Mouse (Mus musculus) limb, embryonic 11.5 days (tissue): Measurements from ENCODE around the gene Atp5e. TPM values are rescaled to one million over a fixed set of nuclear protein-coding genes. Genes with fewer than 3 reads are reported as not detected.

Experiments used
- ATAC-seq: fragments of 200-750 bp; cut with Nextera tagmentation; 2 replicates; pipeline ENCODE4 v1.8.0; 2017; ENCODE audit warnings: low read depth; ENCODE audit not compliant: insufficient number of reproducible peaks, low FRiP score, low TSS enrichment
- DNase-seq: peaks from one replicate; pipeline ENCODE4 v3.0.0-alpha.2; 2015; ENCODE audit warnings: low spot score
- H3K27ac ChIP-seq: fragments of 300-500 bp; sonication (generic); replicated peaks from 2 replicates; pipeline ENCODE4 v1.5.1; 2014; ENCODE audit warnings: low read depth, mild to moderate bottlenecking, low read length
- H3K27me3 ChIP-seq: fragments of 300-500 bp; sonication (generic); 2 replicates; pipeline ENCODE4 v1.6.1; 2014; ENCODE audit warnings: mild to moderate bottlenecking, low read length, mixed read lengths; ENCODE audit not compliant: control insufficient read depth, insufficient read depth
- H3K36me3 ChIP-seq: fragments of 300-500 bp; sonication (generic); 2 replicates; pipeline ENCODE4 v1.6.1; 2014; ENCODE audit warnings: mild to moderate bottlenecking, low read length, moderate library complexity, mixed read lengths; ENCODE audit not compliant: control insufficient read depth, insufficient read depth
- H3K4me1 ChIP-seq: fragments of 300-500 bp; sonication (generic); 2 replicates; pipeline ENCODE4 v1.6.1; 2014; ENCODE audit warnings: low read length, mixed read lengths; ENCODE audit not compliant: control insufficient read depth, insufficient read depth
- H3K4me2 ChIP-seq: fragments of 300-500 bp; sonication (generic); 2 replicates; pipeline ENCODE4 v1.6.1; 2014; ENCODE audit warnings: low read depth, mild to moderate bottlenecking, moderate library complexity; ENCODE audit not compliant: severe bottlenecking
- H3K4me3 ChIP-seq: fragments of 300-500 bp; sonication (generic); 2 replicates; pipeline ENCODE4 v1.5.1; 2014; ENCODE audit warnings: low read depth, low read length
- H3K9ac ChIP-seq: fragments of 300-500 bp; sonication (generic); 2 replicates; pipeline ENCODE4 v1.6.1; 2014; ENCODE audit warnings: mild to moderate bottlenecking, low read length
- H3K9me3 ChIP-seq: fragments of 300-500 bp; sonication (generic); 2 replicates; pipeline ENCODE4 v1.6.1; 2016; ENCODE audit warnings: low read length; ENCODE audit not compliant: control insufficient read depth
- WGBS: fragments of 180-500 bp; shearing (Covaris S2); extraction: QIAGEN DNeasy Blood & Tissue Kit; methylation state at CpG from one replicate; pipeline ENCODE4 v1.1.7; 2014; 5-methylcytosine and 5-hydroxymethylcytosine counted together
- polyA plus RNA-seq: library from polyadenylated mRNA; unstranded; fragments of >200 nt; fragmentation: Nextera tagmentation; extraction: Ambion mirVana; gene quantifications from 2 replicates; pipeline ENCODE4 v1.2.1, GENCODE M21; 2014

Gene Atp5e
- polyA plus RNA-seq, 1 experiment from 2014 or later, result 731 TPM

GRCm38 (mm10) chr2:174443046-174443445, 20.9 kb downstream of the Atp5e start:
- DNase-seq, result no peak
- H3K4me2 ChIP-seq, result no peak overlapping the region
- 71% methylated on average over 2 of the region's 2 CpGs for WGBS
- no peaks in the 10 kb centered on the region for H3K36me3 ChIP-seq
- no peak overlapping the region for H3K9ac ChIP-seq
- H3K4me1 ChIP-seq, result peaks cover 4% of the 10 kb centered on the region
- no peak overlapping the region for H3K27ac ChIP-seq
- H3K9me3 ChIP-seq, result no peaks in the 10 kb centered on the region
- no peaks in the 10 kb centered on the region for H3K27me3 ChIP-seq
- ATAC-seq, result no peak
- H3K4me3 ChIP-seq, result no peak overlapping the region

GRCm38 (mm10) chr2:174442460-174442859, 21.4 kb downstream of the Atp5e start:
- no peak for DNase-seq

GRCm38 (mm10) chr2:174441898-174442297, 22.0 kb downstream of the Atp5e start:
- H3K27ac ChIP-seq, result no peak overlapping the region
- no peaks in the 10 kb centered on the region for H3K27me3 ChIP-seq
- no peak overlapping the region for H3K4me3 ChIP-seq
- 82% methylated on average over 4 of the region's 4 CpGs for WGBS
- no peaks in the 10 kb centered on the region for H3K36me3 ChIP-seq
- ATAC-seq (no peak), DNase-seq (no peak)
- H3K9me3 ChIP-seq, result no peaks in the 10 kb centered on the region
- no peak overlapping the region for H3K4me2 ChIP-seq
- H3K9ac ChIP-seq, result no peak overlapping the region
- H3K4me1 ChIP-seq, result peaks cover 8% of the 10 kb centered on the region

More at GRCm38 (mm10) chr2:174442460-174442859, 21.4 kb downstream of the Atp5e start:
- Histone ChIP-seq H3K9me3 (no peaks in the 10 kb centered on the region), H3K36me3 (no peaks in the 10 kb centered on the region), H3K27me3 (no peaks in the 10 kb centered on the region), H3K4me2 (no peak overlapping the region), H3K4me1 (peaks cover 8% of the 10 kb centered on the region), H3K27ac (no peak overlapping the region), H3K9ac (no peak overlapping the region), H3K4me3 (no peak overlapping the region)
- no peak for ATAC-seq
- WGBS, result 69% methylated on average over 9 of the region's 9 CpGs

- no peak overlapping the region for H3K27ac ChIP-seq
- WGBS, result 81% methylated on average over 9 of the region's 9 CpGs
These were observed 23.9 kb downstream of the Atp5e start for GRCm38 (mm10) chr2:174439961-174440360.

GRCm38 (mm10) chr2:174439450-174439838, 24.5 kb downstream of the Atp5e start:
- WGBS, result 66% methylated on average over 5 of the region's 5 CpGs
- ATAC-seq (no peak), DNase-seq (no peak)
- H3K36me3 ChIP-seq, result no peaks in the 10 kb centered on the region
- H3K4me3 ChIP-seq, result no peak overlapping the region
- H3K9me3 ChIP-seq, result no peaks in the 10 kb centered on the region
- H3K27me3 ChIP-seq, result no peaks in the 10 kb centered on the region
- H3K9ac ChIP-seq, result no peak overlapping the region; the same call in 1 of the 2 replicates
- H3K4me1 ChIP-seq, result peaks cover 8% of the 10 kb centered on the region
- H3K27ac ChIP-seq, result no peak overlapping the region
- peak overlapping the region; percentile 54 for H3K4me2 ChIP-seq

More at GRCm38 (mm10) chr2:174439961-174440360, 23.9 kb downstream of the Atp5e start:
- no peaks in the 10 kb centered on the region for H3K9me3 ChIP-seq
- no peaks in the 10 kb centered on the region for H3K36me3 ChIP-seq
- H3K4me1 ChIP-seq, result peaks cover 8% of the 10 kb centered on the region
- no peak overlapping the region for H3K4me2 ChIP-seq
- ATAC-seq (no peak), DNase-seq (no peak)
- H3K4me3 ChIP-seq, result no peak overlapping the region
- no peaks in the 10 kb centered on the region for H3K27me3 ChIP-seq
- no peak overlapping the region for H3K9ac ChIP-seq

GRCm38 (mm10) chr2:174438737-174439449, 25.0 kb downstream of the Atp5e start, which contains the start of gene Ctsz:
Ctsz (minus strand) TSS chr2:174439039.
- peak; percentile 72 for ATAC-seq
- Histone ChIP-seq H3K27ac (no peak within 1 kb of the TSS), H3K4me2 (peak within 1 kb of the TSS; percentile 54), H3K9me3 (no peaks in the 10 kb centered on the region), H3K36me3 (no peaks in the 10 kb centered on the region), H3K4me3 (peak within 1 kb of the TSS; percentile 51), H3K4me1 (peaks cover 8% of the 10 kb centered on the region), H3K9ac (peak within 1 kb of the TSS; percentile 68), H3K27me3 (no peaks in the 10 kb centered on the region)
- WGBS, result 1% methylated on average over 37 of the region's 38 CpGs
- peak; percentile 78 for DNase-seq

- Histone ChIP-seq H3K4me2 (peak overlapping the region; percentile 54), H3K4me1 (peaks cover 8% of the 10 kb centered on the region), H3K27ac (no peak overlapping the region), H3K4me3 (peak overlapping the region; percentile 51), H3K27me3 (no peaks in the 10 kb centered on the region), H3K9me3 (no peaks in the 10 kb centered on the region), H3K36me3 (no peaks in the 10 kb centered on the region), H3K9ac (peak overlapping the region; percentile 68)
- 72% methylated on average over 11 of the region's 11 CpGs for WGBS
- ATAC-seq (no peak), DNase-seq (no peak)
These were observed 25.7 kb downstream of the Atp5e start for GRCm38 (mm10) chr2:174438181-174438580.

GRCm38 (mm10) chr2:174437697-174437982, 26.3 kb downstream of the Atp5e start:
- peaks cover 3% of the 10 kb centered on the region; the same call in 1 of the 2 replicates for H3K36me3 ChIP-seq
- DNase-seq (no peak), ATAC-seq (no peak)
- peak overlapping the region; percentile 51; the same call in 1 of the 2 replicates for H3K4me3 ChIP-seq
- peaks cover 8% of the 10 kb centered on the region for H3K4me1 ChIP-seq
- H3K27ac ChIP-seq, result no peak overlapping the region
- no peak overlapping the region for H3K9ac ChIP-seq
- H3K9me3 ChIP-seq, result no peaks in the 10 kb centered on the region
- H3K27me3 ChIP-seq, result no peaks in the 10 kb centered on the region
- H3K4me2 ChIP-seq, result peak overlapping the region; percentile 54; the same call in 1 of the 2 replicates
- 97% methylated on average over 4 of the region's 4 CpGs for WGBS
